Mouse (Mus musculus): ENCODE data around the gene Gm6890. TPM values are rescaled to one million over a fixed set of nuclear protein-coding genes. Genes with fewer than 3 reads are reported as not detected.
"Not testable (repeated sequence)": the region's sequence is repeated elsewhere in the genome, so short reads cannot be mapped to it uniquely, and the experiment has no call there.

Gene Gm6890
- not detected in 2 replicates for total RNA-seq (2015)
- not detected in 2 replicates for total RNA-seq (2017)

DNA sequence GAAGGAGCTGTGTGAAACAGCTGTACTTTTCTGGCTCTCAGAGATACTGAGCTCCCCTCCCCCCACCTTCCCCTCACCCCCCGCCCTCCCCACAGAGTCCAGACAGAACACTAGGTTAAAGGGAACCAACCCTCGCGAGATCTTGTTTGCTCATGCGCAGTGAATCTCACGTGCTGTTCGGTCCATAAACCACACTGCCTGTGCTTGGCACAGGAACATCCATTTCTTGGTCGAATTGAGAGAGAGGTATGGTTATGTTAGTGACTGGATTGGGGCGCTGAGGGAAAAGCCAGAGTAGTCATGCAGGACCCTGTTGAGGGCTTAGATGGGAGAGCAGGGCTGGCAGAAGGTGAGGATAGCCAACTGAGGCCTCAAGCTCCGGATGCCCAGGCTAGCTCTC is at the start of gene Gm6890:
Gene Gm6890, plus strand, starts transcription at position 301 of the 400 bp plus-strand sequence.
- ATAC-seq (replicated peaks; ENCODE audit: poor library complexity): not testable (repeated sequence)

GRCm38 (mm10) chrX:74726195-74726594 is 14.5 kb upstream of the Gm6890 start:
- not testable (repeated sequence) for ATAC-seq (replicated peaks; ENCODE audit: poor library complexity)

DNA sequence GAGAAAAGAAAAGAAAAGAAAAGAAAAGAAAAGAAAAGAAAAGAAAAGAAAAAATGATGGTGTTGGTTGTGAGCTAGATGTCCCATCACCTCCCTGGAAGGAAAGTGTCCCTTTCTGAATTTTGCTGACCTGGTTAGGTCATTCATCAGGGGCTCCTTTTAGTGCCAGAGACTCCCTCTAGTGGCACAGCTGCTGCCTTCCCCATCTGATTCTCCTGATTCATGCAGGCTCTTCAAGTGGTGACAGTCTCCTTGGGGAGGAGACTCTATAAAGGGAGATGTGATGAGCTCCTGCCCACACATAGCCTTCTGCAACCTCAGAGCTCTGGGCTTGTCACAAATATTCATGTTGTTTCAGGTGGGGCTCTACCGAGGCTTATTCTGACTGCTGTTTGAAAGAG is 30.0 kb downstream of the Gm6890 start:
- ATAC-seq (replicated peaks; ENCODE audit: poor library complexity): peak; percentile 50; the same call in 1 of the 2 replicates

Other genes with a start within 250 kb of the Gm6890 start
- not detected in 2 replicates for gene Olfr1326-ps1, start 166.0 kb upstream of the Gm6890 start, total RNA-seq (2015)
- gene Olfr1326-ps1, start 166.0 kb upstream of the Gm6890 start, total RNA-seq (2017): not detected in 2 replicates
- gene Olfr1325, start 148.2 kb upstream of the Gm6890 start, total RNA-seq (2015): not detected in 2 replicates
- not detected in 2 replicates for gene Olfr1325, start 148.2 kb upstream of the Gm6890 start, total RNA-seq (2017)
- gene Gm5640, start 95.3 kb upstream of the Gm6890 start, total RNA-seq (2015): not detected in 2 replicates
- not detected in 2 replicates for gene Gm5640, start 95.3 kb upstream of the Gm6890 start, total RNA-seq (2017)
- gene Gm5936, start 96.3 kb downstream of the Gm6890 start, total RNA-seq (2015): not detected in 2 replicates
- not detected in 2 replicates for gene Gm5936, start 96.3 kb downstream of the Gm6890 start, total RNA-seq (2017)